Mouse (Mus musculus): Measurements from ENCODE around the gene Gm17617.

Gm17617 gene

DNA sequence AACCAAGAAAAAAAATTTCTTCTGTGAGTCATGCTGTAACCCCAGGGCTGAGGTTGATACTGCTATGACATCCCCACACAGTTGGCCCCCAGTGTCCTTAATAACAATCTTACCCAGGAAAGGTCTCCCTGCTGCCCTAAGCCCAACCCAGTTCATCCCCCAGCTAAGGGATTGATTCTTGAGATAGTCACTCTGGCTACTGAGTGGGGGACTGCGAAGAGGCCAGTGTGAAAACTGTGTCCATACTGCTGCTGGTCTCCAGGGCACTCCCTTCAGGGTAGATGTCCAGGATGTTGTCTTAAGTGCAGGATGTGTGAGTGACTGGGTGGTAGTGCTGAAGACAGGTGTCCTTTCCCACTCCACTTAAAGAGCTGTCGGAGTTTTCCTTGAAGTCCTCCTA is at the start of gene Gm17617:
Gene Gm17617, minus strand, starts transcription at position 101 of the 400 bp plus-strand sequence.
- no peak for DNase-seq (ENCODE audit: low read depth in 2 of 2, low spot score in 2 of 2)

DNA sequence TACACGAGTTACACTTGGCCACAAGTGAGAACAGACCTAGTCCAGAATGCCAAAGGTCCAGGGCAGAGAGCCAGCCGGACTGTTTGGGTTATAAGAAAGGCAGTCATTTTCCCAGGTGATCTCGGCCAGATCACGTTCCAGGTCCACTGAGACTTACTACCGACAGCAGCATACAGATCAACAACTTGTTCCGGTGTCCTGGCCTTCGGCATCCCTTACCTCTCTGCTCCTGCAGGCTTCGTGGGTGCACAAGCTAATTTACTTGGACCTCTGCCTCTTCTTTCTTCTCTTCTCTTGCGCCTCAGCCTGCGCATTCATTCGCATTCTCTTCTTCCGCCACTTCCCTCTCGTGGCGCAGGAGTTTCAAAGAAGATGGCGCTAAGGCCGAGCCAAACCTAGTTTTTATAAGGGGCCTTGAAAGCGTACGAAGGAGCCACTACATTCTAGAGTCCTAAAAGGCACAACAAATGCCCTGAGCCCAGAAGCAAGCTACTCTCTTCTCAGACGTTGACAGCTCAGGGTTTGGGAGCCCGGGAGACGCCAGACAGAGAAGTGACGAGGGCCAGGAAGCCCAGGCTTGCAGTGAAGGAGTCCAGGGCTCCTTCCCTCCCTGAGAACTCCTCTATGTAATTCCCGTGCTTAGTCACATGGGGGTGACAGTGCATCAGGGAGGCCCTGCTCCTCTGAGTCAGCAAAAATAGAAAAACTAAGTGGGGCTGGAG is 49.0 kb upstream of the Gm17617 start:
- peak in 1 of 2 experiments; percentile 15 for DNase-seq (ENCODE audit: low read depth in 2 of 2, low spot score in 2 of 2)

DNA sequence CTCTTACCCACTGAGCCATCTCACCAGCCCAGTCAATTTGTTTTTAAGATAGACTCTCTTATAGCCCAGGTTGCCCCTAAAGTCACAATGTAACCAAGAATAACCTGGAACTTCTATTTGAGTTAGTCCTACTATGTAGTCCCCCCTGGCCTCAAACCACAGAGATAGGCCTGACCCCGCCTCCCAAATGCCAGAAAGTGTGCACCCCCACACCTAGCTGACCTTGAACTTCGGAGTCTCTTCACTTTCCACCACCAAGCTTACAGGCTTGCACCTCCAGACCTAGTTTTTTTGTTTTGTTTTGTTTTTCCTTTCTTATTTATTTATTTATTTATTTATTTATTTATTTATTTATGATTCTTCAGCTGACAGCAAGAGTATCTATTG is 48.4 kb upstream of the Gm17617 start:
- DNase-seq (ENCODE audit: low read depth in 2 of 2, low spot score in 2 of 2), result no peak

DNA sequence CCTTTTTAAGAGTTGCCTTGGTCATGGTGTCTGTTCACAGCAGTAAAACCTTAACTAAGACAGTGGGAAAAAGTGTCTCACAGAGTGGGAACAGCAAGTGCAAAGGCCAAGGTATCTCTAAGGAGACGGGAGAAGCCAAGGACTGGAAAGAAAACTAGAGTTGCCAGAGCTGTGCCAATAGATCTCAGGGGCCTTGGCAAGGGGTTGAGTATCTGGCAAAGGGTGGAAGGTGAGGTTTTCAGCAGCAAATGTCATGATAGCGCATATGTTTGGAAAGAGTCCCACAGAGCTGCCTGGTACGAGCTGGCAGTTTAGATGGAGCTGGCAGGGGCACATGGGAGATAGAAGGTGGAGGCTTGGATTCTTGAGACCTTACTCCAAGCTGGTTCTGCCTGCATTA is 46.2 kb upstream of the Gm17617 start:
- DNase-seq (ENCODE audit: low read depth in 2 of 2, low spot score in 2 of 2), result no peak

DNA sequence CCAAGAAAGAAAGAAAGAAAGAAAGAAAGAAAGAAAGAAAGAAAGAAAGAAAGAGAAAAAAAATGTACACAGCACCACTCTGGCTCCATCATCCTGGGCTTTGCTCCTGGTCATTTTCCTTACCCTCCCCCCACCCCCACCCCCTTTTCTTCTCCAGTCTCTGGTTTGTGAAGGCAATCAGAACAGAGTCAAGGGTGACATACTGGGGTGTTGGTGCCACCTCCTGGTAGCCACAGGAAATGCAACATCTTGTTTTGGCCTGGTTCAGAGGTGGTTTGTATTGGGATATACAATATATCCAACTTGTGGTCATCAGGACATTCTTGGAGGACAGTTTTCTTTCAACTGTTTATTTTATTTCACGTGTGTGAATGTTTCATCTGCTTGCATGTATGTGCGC is 45.2 kb upstream of the Gm17617 start:
- DNase-seq (ENCODE audit: low read depth in 2 of 2, low spot score in 2 of 2), result peak; percentile 50 to 71

DNA sequence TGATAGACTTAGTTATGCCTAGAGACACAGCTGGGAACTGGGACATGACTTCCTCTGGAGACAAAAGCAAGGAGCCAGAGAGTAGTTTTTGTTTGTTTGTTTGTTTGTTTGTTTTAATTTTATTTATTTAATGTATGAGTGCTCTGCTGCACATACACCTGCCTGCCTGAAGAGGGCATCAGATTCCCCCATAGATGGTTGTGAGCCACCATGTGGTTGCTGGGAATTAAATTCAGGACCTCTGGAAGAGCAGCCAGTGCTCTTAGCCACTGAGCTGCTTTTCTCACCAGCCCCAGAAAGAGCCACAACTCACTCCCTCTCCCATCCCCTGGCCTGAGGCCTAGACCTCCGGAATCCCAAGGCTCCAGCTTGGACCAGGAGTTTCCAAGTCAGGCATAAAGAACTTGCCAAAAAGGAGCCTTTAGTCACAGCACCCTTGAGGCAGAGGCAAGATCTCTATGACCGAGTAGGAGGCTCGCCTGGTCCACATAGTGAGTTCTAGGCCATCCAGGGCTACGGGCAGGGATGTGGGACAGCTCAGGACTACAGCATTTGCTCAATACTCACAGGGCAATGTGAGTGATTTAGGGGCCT is 44.7 kb upstream of the Gm17617 start:
- DNase-seq (ENCODE audit: low read depth in 2 of 2, low spot score in 2 of 2), result no peak

DNA sequence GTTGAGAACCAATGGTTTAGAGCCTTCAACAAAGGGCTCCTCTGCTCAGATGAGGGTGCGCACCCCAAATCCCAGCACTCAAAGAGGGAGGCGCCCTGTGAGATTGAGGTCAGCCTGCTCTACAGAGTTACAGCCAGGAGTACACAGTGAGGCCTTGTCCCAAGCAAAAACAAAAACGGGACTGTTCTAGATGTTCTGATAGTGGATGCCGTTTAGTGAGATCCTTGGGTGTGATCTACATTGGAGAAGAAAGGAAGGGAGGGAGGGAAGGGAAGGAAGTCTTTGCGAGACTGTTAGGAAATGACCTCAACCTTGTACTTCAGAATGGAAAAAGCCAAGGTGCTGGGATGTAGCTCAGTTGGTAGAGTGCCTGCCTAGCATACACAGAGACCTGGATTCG is 42.9 kb upstream of the Gm17617 start:
- no peak for DNase-seq (ENCODE audit: low read depth in 2 of 2, low spot score in 2 of 2)

DNA sequence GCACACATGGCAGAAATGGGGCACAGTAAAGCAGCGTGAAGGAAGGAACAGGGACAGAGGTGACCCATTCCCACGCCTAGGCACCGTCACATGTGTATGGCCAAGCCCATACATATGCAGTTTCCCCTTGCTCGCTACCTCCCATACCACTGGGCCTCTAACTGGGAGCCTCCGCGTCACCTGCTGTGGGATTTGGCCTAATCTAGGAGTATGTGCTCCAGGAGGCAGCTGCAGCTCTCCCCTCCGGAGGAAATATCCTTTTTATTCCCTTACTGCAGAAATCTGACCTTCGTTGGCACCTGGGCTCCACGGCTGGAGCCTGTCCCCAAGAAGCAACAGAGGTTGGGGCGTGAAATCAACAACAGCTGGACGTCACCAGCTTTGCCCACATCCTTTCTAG is 41.0 kb upstream of the Gm17617 start:
- no peak for DNase-seq (ENCODE audit: low read depth in 2 of 2, low spot score in 2 of 2)

DNA sequence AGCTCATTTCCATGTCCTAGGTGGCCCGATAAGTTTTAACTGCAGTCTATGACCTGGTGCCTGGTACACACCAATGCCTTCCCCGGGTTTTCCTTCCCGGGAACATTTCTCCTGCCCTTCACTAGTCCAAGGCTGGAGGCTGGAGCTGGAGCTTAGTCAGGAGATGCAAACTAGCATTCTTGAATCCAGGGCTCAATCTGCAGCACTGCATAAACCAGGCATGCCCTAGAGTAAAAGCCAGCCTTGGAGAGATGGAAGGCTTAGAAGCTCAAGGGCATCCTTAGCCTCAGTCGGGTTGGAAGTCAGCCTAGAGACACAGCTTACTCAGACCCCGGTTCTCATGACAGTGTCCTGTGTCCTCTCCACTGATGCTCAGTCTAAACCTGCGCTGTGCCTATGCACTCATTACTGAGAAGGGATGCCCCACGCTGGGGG is 39.0 kb upstream of the Gm17617 start:
- no peak for DNase-seq (ENCODE audit: low read depth in 2 of 2, low spot score in 2 of 2)

DNA sequence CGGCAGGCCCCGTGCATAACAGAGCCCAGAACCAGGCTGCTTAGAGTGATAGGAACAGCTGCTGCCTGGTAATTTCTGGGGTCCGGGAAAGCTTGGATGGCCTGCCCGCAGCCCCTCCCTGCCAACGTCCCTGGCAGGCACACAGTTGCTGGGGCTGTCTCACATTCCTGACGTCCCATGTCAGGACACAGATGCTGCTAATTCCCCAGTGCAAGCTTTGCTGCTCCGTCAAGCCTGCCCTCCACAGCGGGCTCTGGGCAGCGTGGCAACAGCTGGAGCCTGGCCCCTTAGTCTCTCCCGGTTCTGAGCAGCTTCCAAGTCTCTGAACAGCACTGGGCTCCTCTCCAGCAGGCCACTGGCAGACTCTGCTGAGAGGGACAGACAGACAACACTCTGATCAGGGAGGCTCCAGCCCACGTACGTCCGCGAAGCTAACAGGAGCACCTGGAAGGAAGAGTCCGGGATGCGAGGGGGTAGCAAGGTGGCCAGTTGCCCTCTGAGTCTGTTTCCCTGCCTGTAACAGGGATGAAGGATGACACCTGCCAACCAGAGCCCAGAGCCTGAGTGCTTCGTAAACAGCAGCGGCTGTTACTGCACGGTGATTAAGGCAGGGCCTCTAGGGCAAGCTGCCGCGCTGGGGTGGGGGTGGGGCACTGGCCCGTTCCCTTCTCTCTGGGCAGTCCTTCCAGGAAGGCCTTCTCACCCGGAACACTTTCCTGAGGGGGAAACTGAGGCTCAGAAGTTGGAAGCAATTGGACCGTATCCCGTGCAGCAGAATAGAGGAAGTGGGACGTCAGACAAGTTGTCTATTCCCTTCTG is 38.4 kb upstream of the Gm17617 start:
- DNase-seq (ENCODE audit: low read depth in 2 of 2, low spot score in 2 of 2), result no peak

DNA sequence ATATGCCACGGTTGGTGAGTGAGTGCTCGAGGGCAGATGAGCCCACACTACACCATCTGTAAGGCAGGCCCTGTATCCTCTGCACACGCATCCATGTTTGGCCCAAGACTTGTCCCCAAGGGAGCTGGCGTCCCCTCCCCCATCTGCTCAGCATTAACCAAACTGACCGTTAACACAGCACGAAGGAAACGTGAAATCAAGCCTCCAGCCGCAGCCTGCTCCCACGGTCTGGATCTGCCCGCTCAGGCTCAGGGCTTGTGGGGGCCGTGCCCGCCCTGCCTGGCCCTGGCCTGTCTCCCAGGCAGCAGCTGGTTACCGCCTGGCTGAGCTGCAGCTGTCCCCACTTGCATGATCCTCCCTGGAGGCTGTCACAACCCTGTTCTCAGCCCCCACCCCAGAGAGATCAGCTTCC is 35.6 kb upstream of the Gm17617 start:
- no peak for DNase-seq (ENCODE audit: low read depth in 2 of 2, low spot score in 2 of 2)

DNA sequence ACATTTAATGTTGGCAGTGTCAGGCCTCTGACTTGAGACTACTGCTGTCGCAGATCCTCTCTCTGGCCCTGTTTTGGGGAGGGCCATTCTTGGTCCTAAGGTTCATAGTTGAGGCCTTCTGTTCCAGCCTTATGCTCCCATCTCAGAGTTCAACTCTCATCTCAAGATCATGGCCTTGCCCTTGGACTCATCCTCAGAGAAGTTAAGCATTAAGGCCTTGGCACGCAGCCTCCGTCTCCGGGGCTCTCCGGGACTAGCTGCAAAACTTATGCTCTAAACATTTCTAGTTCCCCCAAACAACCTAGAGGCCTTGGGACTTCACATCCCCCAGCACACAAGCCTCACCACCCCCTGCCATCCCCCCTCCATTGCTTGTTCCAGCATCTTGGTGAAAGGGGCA is 34.9 kb upstream of the Gm17617 start:
- DNase-seq (ENCODE audit: low read depth in 2 of 2, low spot score in 2 of 2), result no peak

DNA sequence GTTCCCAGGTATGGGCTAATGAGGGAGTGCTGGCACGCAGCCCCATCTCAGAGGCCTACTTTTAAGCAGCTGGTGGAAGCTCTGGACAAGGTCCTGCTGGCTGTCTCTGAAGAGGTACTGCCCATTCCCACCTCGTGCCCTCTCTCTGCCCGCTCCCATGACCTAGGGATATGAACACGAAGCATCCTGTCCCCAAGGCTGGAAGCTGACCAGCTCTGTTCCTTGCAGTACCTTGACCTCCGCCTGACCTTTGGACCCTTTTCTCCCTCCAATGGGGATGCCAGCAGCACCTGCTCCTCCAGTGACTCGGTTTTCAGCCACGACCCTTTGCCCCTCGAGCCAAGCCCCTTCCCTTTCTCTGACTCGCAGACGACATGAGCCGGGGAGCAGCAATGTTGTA is 34.5 kb upstream of the Gm17617 start:
- DNase-seq (ENCODE audit: low read depth in 2 of 2, low spot score in 2 of 2), result no peak

DNA sequence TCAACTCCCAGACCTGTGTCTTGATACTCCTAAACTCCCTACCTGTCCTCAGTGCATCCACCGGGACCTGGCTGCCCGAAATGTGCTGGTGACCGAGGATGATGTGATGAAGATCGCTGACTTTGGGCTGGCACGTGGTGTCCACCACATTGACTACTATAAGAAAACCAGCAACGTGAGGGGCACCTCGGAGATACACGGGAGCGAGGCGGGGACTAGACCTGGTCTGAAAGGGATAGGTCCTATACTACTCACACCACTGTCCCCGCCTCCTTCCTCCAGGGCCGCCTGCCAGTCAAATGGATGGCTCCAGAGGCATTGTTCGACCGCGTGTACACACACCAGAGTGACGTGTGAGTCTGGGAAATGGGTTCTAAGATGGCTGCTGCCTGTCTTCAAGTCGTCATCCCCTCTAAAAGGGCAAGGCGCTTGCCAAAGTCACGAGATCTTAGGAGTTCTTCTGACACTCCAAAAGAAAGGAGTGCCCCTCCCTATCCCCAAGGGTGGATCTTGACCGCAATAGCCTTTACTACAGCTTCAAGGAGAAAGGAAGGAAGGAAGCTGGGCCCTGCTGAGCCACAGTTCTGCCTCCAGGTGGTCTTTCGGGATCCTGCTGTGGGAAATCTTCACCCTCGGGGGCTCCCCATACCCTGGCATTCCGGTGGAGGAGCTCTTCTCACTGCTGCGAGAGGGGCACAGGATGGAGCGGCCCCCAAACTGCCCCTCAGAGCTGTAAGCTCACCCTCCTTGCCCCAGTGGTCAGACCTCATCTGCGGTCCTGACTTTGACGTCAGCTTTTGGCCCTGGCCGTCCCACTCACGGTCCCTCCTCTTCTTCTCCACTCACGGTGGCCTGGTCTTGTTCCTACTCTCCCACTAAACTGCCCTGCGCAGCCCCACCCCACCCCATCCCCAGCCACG is 33.7 kb upstream of the Gm17617 start:
- no peak for DNase-seq (ENCODE audit: low read depth in 2 of 2, low spot score in 2 of 2)

DNA sequence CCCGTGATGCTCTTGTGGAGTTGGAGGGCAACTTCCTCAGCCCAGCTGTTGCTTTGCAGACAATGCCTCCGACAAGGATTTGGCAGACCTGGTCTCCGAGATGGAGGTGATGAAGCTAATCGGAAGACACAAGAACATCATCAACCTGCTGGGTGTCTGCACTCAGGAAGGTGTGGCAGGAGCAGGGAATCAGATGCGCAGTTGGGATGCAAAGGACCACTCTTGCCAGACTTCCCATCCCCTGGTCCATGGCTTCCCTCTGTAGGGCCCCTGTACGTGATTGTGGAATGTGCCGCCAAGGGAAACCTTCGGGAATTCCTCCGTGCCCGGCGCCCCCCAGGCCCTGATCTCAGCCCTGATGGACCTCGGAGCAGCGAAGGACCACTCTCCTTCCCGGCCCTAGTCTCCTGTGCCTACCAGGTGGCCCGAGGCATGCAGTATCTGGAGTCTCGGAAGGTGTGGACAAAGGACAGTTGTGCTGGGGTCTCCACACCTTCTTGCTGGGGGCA is 32.5 kb upstream of the Gm17617 start:
- no peak for DNase-seq (ENCODE audit: low read depth in 2 of 2, low spot score in 2 of 2)

DNA sequence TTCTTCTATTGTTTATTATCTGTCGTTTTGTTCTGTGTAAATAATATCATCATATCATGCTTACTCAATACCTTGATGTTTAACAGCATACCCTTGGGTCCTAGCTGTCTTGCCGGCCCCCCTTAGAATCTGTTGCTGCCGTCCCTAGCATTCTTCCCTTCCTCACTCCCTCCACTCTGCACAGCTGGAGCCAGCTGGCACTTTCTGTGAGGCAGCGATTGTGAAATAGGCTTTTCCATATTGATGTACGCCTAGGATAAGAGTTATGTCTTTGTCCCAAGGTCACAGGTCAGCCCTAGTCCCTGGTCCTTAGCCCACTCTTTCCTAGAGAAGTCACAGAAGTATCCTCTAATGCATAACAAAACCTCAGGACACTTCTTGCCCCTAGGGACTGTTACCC is 30.2 kb upstream of the Gm17617 start:
- no peak for DNase-seq (ENCODE audit: low read depth in 2 of 2, low spot score in 2 of 2)

DNA sequence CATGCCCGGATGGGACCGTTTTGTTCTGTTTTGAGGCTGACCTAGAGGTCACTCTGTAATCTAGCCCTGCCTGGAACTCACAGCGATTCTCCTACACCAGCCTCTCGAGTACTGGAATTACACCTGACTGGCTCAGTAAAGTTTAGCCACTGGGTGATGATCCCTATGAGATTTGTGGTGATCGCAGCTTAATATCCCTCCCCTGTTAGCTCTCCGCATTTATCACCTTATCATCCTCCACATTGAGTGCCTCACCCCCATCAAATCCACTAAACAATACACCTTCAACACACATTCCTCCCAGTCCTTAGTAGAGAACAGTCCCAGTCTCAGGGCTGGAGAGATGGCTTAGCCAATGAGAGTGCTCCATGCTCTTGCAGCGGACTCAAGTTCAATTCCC is 29.0 kb upstream of the Gm17617 start:
- no peak for DNase-seq (ENCODE audit: low read depth in 2 of 2, low spot score in 2 of 2)

DNA sequence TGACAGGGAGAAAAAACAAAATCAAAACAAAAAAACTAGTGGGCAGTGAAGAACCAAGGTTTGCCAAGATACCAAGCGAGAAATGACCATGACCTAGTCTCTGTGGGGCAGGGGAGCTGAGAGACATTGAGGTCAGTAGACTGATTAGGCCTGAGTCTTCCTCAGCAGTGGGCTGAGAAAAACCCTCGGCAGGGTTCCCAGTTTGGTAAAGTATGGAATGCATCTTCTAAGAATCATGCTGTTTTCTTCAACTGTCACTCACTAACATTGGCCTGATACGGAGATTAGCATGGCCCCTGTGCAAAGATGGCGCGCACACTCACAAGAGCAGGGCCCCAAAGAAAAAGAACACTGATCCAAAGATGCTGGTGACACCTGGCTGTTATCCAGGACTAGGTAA is 20.6 kb upstream of the Gm17617 start:
- no peak for DNase-seq (ENCODE audit: low read depth in 2 of 2, low spot score in 2 of 2)

DNA sequence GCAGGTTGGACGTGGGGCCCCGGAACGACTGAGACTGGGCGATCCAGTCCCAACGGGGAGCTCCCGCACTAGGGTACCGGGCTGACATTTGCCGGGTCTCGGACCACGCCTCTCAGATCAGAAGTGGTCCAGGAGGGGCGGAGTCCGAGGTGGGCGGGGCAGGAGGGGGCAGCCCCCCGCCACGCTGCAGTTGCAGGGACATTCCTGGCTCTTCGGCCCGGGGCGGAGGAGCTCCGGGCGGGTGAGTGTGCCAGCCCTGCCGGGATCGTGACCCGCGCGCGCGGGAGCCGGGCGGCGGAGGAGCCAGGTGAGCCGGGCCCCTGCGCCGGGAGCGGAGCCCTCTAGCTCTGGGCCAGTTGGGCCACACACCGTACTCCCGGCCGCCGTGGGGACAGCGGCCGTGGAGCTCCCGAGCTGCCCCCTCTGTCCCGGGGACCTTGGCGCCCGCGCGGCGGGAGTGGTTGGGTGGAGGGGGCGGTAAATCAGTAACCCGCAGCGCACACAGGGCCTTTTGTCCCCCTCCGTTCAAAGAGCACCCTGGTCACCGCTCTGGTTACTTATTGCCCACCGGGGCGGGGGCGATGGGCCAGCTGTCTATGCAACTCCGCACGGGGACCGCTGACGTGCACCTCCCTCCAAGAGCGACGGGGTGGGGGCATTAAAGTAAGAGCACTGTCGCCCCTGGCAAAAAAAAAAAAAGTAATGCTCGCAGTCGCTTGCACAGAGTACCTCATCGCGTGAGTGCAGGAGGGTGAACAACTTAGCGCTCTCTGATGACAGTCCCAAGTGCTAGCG is 19.5 kb upstream of the Gm17617 start, which contains the start of gene Fgfr4:
Gene Fgfr4, plus strand, starts transcription at position 20 of the 795 bp plus-strand sequence.
- DNase-seq (ENCODE audit: low read depth in 2 of 2, low spot score in 2 of 2), result no peak

DNA sequence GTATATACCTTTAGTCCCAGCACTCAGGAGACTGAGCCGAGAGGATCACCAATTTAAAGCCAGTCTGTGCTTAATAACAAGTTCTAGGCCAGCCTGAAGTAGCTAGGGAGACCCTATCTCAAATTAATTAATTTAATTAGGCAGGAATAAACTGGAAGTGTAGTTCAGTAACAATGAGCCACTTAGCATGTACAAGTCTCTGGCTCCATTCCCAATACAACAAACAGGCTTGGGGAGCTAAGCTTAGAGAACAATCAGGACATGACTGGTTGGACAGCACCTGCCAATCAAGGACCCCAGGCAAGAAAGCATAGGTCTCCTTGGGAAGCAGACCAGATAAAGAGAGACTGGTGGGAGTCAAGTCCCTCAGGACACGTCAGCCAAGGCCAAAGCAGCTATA is 6.9 kb upstream of the Gm17617 start:
- DNase-seq (ENCODE audit: low read depth in 2 of 2, low spot score in 2 of 2), result no peak
